Mouse (Mus musculus): ENCODE measurements around the gene Enthd1.

Gene Enthd1

DNA sequence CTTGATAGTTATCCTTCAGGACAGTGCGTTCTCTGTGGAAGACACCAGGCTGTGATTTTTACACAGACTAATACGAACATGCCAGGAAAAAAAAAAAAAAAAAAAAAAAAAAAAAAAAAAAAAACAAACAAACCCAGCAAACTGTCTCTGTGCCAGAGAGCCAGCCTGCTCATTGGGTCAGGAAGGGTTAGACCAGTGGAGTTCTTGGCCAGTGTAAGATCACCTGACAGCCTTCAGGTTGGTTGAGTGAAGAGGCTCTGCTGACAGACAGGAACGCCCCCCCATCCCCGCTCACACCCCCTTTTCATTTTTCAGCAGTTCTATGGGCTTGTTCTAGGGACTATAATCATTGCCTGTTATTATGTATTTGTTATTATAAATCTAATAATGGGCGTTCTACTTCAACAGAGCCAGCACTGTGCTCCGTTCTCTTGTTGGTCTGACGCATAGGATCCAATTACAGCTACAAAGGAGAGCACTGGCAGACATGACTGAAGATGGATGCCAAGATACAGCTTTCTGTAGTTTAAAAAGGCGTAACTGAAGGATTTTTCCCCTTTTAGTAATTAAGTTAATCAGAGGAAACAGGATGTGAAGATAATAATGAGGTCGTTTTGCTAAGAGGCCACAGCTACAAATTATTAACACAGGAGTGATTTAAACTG lies 81.8 kb downstream of the Enthd1 start:
- DNase-seq (ENCODE audit: low spot score in 2 of 2), result no peak

DNA sequence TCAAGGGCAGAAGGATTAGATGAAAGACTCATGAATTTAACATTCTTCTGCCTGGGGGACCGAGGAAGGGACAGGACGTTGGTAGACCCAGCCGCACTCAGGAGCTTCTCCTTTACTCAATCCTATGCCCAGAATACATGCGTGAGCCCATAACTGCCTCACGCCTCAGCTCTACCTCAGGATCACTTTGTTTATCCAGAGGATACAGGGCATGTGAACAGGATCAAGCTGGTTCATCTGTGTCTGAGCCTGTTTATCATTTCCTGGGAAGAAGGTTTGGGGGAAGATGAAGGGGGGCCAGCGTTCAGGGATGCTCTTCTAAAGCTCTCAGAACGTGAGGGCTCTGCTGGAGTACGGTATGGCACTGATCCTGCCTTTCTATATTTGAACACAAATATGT lies 82.6 kb downstream of the Enthd1 start:
- DNase-seq (ENCODE audit: low spot score in 2 of 2), result no peak

GRCm38 (mm10) chr15:80474429-80475002 lies 90.4 kb downstream of the Enthd1 start:
- DNase-seq (ENCODE audit: low spot score in 2 of 2), result no peak

- no peak for DNase-seq (ENCODE audit: low spot score in 2 of 2)
Observed at GRCm38 (mm10) chr15:80467876-80468275, 97.1 kb downstream of the Enthd1 start.

GRCm38 (mm10) chr15:80462106-80462505 lies 102.8 kb downstream of the Enthd1 start:
- DNase-seq (ENCODE audit: low spot score in 2 of 2), result no peak

- no peak for DNase-seq (ENCODE audit: low spot score in 2 of 2)
Observed at GRCm38 (mm10) chr15:80461446-80461845, 103.5 kb downstream of the Enthd1 start.

GRCm38 (mm10) chr15:80460011-80460410 lies 104.9 kb downstream of the Enthd1 start:
- peak in 1 of 2 experiments; percentile 13 for DNase-seq (ENCODE audit: low spot score in 2 of 2)

- DNase-seq (ENCODE audit: low spot score in 2 of 2), result no peak
Observed at GRCm38 (mm10) chr15:80457984-80458383, 107.0 kb downstream of the Enthd1 start.

GRCm38 (mm10) chr15:80454486-80454885 lies 110.5 kb downstream of the Enthd1 start:
- no peak for DNase-seq (ENCODE audit: low spot score in 2 of 2)

GRCm38 (mm10) chr15:80452425-80452824 lies 112.5 kb downstream of the Enthd1 start:
- DNase-seq (ENCODE audit: low spot score in 2 of 2), result no peak

DNA sequence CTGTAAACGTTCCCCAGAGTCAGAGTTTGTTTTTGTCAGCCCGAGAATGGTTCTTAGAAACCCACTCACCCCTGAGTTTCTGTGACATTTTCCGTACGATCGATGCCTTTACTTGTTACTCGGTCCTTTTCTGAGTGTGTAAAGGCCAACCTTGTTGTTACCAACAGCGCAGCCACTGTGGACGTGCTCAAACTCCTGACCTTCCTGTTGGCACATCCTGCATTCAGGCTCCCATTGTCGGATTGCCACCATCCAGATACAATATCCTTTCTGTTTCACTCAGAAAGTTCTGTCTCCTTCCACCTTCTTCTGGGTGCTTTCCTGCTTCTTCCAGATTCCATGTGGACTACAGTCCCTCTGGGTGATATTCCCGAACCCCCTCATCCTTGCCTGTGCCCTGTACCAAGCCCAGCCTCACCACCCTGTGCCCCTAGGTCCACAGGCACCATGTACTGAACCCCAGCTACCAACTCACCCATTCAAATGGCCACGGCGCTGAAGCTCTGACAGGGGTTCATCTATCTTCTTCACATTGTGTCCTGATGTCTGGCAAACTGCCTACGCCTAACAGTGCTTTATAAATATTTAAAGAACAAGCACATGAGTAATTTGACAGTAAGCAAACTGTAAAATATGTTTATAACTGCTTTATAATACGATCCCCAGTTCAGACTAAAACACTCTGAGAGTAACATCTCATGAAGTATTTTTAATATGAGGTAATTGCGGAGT lies 118.8 kb downstream of the Enthd1 start:
- DNase-seq (ENCODE audit: low spot score in 2 of 2), result no peak

GRCm38 (mm10) chr15:80440195-80440594 lies 124.8 kb downstream of the Enthd1 start:
- no peak for DNase-seq (ENCODE audit: low spot score in 2 of 2)

GRCm38 (mm10) chr15:80438423-80438822 lies 126.5 kb downstream of the Enthd1 start:
- no peak for DNase-seq (ENCODE audit: low spot score in 2 of 2)

GRCm38 (mm10) chr15:80437996-80438395 lies 127.0 kb downstream of the Enthd1 start:
- DNase-seq (ENCODE audit: low spot score in 2 of 2), result no peak

DNA sequence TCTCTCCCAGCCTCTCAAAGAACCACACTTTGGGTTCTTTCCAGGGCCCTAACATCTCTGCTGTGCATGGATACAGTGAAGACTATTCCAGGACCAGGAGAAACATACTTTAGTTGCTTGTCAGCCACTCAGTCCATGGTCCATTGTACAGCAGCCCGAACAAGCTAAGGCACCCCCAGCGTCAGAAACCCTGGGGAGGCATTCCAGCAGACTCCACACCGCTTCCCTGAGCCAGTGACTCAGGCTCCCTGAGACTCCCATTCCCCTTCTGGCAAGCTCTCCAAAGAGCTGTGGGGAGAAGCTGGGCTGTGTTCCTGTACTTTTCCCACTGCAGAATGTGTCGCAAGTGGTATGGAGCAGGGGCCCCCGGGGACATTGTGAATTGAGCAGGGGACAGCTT lies 128.0 kb downstream of the Enthd1 start:
- DNase-seq (ENCODE audit: low spot score in 2 of 2), result no peak

- DNase-seq (ENCODE audit: low spot score in 2 of 2), result peak in 1 of 2 experiments; percentile 37
Observed at GRCm38 (mm10) chr15:80430324-80430723, 134.6 kb downstream of the Enthd1 start.

DNA sequence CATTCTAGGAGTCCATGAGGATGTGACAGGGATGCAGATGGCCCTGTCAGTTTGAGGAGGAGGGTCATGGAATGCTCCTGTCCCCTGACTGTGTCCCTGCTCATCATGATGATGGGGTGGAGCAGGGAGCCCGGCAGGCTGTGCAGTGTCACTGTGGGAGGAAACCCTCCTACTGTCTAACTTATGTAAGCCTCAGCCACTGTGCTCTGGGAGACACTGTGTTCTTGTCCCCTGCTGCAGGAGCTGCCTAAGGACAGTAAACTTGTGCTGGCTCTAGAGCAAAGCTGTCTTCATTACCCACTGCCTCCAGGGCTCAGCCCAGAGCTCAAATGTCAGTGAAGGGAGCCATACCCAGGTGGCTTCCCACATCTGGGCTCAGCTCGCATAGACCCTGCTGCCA lies 146.8 kb downstream of the Enthd1 start:
- DNase-seq (ENCODE audit: low spot score in 2 of 2), result no peak

DNA sequence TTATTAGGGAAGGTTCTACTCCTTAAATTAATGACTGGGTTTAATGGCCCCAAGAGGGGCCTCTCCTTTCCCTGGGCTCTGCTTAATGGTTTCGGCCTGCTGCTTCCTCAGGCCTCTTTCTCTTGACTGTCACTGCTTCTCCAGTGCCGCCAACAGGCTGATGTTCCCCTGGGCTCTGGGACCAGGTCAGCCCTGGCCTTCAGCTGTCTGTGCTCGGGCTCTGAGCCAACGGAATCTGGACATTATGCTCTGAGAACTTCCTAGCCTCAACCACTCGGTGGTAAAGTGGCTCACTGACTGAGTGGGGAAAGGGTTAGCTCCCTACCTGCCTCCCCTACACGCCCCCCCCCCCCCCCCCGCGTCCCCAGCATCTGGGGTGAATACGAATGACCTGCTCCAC lies 147.9 kb downstream of the Enthd1 start:
- DNase-seq (ENCODE audit: low spot score in 2 of 2), result no peak

- DNase-seq (ENCODE audit: low spot score in 2 of 2), result no peak
Observed at GRCm38 (mm10) chr15:80415132-80415531, 149.8 kb downstream of the Enthd1 start.

DNA sequence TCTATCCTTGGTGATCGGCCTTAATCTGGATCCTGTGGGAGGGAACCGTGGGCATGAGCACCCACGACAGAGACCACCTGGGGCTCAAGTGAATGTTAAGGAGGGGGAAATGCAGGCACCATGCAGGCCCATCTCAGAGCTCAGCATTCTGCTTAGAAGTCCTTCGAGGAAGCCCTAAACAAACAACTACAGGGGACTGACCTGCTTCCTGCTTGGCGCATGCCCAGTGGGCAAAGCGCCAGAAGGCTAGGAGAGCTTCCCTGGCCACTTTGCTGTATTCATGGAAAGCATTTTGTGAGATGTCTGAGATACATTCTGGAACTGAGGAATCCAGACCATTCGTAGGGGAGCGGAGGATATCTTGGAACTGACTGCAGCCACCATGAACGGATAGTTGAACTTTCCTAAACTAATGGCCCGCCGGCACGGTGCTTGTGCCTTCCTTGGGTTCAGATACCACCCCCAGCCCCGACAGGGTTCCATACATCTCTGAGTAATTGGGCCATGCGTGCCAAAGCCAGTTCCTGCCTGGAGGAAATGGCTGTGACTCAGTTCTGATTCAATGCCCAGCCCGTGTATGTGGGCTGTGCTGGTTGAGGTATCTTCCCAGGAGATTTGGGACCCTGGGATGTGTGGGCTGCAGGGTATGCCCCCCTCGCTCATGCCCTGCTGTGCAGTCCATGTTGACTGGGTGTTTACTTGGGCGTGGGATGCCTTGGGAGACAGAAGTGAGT lies 150.8 kb downstream of the Enthd1 start:
- peak; percentile 38 to 56 for DNase-seq (ENCODE audit: low spot score in 2 of 2)

GRCm38 (mm10) chr15:80413070-80413469 lies 151.9 kb downstream of the Enthd1 start:
- no peak for DNase-seq (ENCODE audit: low spot score in 2 of 2)

- DNase-seq (ENCODE audit: low spot score in 2 of 2), result no peak
Observed at GRCm38 (mm10) chr15:80410661-80411060, 154.3 kb downstream of the Enthd1 start.
